Mouse (Mus musculus): ENCODE data around the gene Pidd1. TPM values are rescaled to one million over a fixed set of nuclear protein-coding genes. Genes with fewer than 3 reads are reported as not detected.

The Pidd1 gene
- under 1 TPM; 0.15 to 0.18 TPM for total RNA-seq (2021)
- long read RNA-seq, experiment 1, partial matches to known transcripts = 0 of 1 reads
- long read RNA-seq, experiment 1, other reads (novel, unspliced or antisense) = 1 of 1 reads
- long read RNA-seq, experiment 2 = 0 reads

DNA sequence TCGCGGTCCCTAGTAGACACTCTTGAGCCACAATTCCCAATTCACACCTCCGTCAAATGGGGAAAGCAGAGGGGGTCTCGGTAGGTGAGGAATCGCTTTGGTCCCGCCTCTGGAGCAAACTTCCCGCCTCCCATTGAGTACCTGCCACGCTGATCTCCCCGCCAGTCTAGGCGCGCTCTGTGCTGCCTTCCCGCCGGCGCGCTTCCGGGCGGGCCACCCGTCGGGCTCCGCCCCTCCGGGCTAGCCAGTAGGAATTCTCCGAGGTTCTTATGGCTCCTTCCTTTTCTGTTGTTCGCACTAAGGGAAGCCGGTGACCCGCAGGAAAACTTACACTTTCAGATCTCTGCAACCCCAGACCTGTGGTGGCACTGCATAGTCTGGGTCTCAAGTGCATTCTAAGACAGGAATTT lies at the start of gene Pidd1:
TSS of gene Pidd1 (minus strand) at position 198 of the 410 bp plus-strand sequence.
- intact Hi-C loops (cut with DNase I) = no loop called here
- no peak for DNase-seq

- no peak for DNase-seq
- intact Hi-C loops (cut with DNase I) = no loop called here
Measured at GRCm38 (mm10) chr7:141492738-141493137, 48.9 kb upstream of the Pidd1 start.

GRCm38 (mm10) chr7:141491151-141491550 lies 47.3 kb upstream of the Pidd1 start:
- intact Hi-C loops (cut with DNase I) = no loop called here
- DNase-seq = no peak

DNA sequence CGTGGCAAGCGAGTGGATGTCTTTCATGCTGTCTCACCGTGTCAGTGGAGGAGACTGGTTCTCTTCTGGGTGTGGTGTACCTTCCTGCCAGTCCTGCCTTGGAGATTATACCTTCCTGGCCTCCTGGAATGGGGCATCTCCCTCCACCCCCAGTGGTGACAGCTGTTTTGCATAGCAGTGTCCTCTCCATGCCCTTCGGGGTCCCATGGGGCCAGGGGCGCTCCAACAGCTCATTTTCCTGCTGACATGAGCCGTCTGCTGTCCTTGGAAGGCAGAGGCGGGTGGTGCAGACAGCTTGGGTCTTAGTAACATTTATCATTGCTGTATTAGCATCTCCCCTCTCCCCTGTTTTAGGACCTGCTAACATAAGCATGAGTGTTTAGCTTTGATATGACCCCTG lies 43.3 kb upstream of the Pidd1 start:
- no peak for DNase-seq
- intact Hi-C loops (cut with DNase I) = no loop called here

GRCm38 (mm10) chr7:141486239-141486638 lies 42.4 kb upstream of the Pidd1 start:
- no peak for DNase-seq
- intact Hi-C loops (cut with DNase I) = no loop called here

- intact Hi-C loops (cut with DNase I) = no loop called here
- no peak for DNase-seq
Measured at GRCm38 (mm10) chr7:141485606-141486005, 41.8 kb upstream of the Pidd1 start.

- intact Hi-C loops (cut with DNase I) = no loop called here
Measured at GRCm38 (mm10) chr7:141485186-141485585, 41.4 kb upstream of the Pidd1 start.

DNA sequence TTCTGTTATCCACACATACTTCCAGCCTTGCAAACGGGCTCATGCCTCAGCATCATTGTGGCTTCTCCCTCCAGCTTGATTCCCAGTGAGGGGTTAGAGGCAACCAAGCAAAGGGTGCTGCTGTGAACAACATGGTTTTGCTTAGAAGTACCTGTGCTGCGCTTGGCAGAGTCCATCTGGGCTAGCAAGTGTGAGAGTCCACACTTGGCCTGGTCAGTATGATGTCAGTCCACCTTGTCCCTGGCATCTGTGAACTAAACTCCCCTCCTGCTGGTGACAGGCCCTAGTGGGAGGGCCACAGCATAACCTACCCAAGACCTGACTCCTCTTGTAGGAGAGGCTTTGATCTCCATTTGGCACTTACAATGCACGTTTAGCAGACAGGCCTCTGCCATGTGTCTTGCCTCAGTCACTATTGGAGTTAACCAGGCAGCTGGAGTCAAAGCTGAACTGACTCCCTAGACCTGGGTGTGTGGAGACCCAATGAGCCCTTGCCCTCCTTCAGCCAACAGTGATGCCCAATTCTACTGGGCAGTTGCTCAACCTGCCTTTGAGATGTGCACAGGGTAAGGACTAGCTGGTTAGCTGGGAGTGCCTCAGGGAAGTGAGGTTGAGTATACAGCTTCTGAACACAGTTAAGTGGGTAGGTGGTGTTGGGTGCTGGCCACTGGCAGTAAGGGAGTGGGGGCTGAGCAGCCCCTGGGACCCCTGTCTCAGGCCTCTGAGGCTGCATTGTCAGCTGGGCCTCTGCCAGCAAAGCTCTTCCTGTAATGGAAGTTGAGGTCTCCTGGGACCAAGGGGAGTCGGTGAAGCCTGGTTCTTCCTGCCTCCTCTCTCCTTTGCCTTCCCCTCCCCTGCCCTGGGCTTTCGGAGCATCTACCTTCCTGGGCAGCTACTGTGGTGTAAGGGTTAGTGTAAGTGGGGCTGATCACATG lies 40.6 kb upstream of the Pidd1 start:
- DNase-seq = no peak
- intact Hi-C loops (cut with DNase I) = loop anchor here (5.0 kb wide), 1 partner anchor 443 kb away; no protein-coding TSS in a partner anchor

More at GRCm38 (mm10) chr7:141485186-141485585, 41.4 kb upstream of the Pidd1 start:
- no peak for DNase-seq

GRCm38 (mm10) chr7:141483114-141483653 lies 39.4 kb upstream of the Pidd1 start:
- no peak for DNase-seq
- intact Hi-C loops (cut with DNase I) = loop anchor here (5.0 kb wide), 1 partner anchor 444 kb away; no protein-coding TSS in a partner anchor

DNA sequence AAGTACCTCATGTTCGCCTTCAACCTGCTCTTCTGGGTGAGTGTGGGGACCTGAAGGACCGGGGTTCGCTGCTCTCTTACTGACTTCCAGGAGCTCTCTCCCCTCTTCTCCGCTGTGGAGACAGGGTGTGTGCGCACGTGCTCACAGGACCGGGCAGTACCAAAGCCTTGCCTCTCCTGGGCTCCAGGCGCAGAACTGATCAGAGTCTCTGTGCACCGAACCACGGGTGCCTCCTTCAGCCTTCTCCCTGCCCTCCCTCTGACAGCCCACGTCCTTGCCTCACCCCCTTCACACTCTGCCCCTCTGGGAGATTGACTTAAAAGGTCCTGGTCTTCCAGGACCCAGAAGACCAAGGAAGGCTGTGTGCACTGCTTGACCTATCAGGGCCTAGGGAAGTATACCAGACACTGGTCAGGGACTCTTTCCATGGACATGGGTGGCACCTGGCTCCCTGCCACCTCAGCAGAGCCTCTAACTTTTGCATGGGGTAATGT lies 38.8 kb upstream of the Pidd1 start:
- intact Hi-C loops (cut with DNase I) = loop anchor here (5.0 kb wide), 1 partner anchor 445 kb away; no protein-coding TSS in a partner anchor
- DNase-seq = no peak

DNA sequence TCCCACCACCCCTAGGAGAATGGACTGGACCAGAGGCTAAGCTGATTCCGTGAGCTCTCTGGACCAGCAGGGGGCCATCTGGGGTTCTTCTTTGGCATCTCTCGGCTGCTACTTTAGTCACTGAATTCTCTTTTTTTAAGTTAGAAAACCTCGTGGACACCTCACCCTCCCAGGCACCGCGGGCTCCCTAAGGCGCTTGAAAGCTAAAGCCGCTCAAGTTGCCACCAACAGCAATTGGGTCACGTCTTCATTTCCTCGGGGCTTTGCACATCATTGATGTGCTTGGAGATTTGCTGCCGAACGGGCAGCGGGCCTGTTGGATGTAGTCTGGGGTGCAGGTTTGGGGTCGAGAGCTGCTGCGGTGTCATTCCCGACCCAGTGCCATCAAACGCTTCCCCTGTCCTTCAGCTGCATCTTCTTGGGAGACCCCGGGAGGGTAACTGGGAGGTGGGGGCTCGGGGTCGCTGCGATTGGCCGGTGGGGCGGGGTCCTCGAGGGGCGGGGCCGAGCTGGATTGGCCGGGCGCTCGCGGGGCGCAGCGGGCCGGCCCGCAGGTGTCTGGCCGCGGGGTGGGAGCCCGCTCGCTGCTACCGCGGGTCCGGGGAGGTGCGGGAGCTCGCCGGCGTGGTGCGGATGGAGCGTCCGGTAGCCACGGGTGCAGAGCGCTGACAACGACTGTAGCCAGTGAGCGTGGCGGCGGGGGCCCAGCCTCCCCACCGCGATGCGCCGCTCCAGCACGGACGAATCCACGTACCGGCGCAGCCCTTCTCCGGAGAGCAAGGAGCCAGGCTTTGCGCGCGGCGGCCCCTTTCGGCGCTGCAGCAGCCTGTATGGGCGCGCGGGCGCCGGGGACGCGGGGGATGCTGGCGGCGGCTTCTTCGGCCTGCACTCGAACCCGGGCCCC lies 37.9 kb upstream of the Pidd1 start:
- intact Hi-C loops (cut with DNase I) = loop anchor here (2.0 to 5.0 kb wide), 2 partner anchors 183 to 446 kb away; no protein-coding TSS in a partner anchor
- DNase-seq = peak in 1 of 2 experiments; percentile 43

GRCm38 (mm10) chr7:141480842-141481497 lies 37.1 kb upstream of the Pidd1 start:
- intact Hi-C loops (cut with DNase I) = loop anchor here (1.0 to 5.0 kb wide), 3 partner anchors 44 to 446 kb away; no protein-coding TSS in a partner anchor
- peak in 1 of 2 experiments; percentile 52 for DNase-seq

DNA sequence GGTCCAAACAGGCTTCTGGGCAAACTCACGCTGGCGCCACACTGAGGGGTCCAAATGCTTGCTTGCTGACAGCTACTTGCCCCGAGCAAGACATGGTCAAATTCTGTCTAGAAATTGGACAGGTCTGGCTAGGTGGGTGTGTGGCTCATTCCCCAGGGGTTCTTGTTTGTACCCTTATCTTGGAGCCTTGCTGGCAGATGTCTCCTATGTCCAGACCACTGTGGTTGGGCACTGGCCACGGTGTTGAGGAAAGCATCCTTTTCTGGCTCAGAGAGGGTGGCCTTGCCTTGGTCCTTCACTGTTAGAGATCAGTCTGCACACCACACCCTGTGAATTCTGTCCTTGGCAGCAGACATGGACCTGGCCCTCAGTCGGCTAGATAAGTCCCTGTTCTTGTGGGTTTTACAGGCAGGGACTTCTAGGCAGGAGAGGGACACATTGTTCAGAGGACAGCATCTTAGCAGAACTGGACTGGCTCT lies 34.5 kb upstream of the Pidd1 start:
- intact Hi-C loops (cut with DNase I) = no loop called here

DNA sequence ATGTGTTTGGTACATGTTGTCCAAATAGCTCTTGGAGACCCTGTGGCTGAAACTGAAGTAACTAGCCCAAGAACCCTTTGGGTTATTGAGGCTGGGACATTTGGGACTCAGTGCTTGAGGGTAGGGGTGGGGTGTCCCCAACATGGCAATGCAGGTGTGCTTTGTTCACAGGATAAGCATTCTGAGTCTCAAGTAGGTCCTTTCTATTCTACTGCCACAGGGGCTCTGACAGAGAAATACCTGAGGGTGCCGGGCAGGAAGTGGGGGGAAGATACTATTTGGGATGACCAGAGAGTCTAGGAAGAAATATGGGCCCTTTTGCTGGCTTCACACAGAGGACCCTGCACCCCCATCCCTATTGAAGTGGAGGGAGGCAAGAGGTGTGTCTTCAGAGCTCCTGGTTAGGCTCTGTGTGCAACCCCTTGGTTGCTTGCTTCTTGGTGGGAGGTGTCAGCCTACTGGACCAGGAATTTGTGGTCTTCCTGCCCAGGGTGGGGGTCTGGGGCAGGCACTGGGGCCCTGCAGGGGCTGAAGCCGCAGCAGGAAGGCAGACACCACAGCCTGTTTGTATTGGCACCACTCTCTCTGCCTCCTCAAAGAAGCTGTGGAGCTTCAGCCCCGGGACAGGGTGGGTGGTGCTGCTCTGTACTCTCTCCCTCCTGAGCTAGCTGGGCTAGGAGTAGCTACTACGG lies 33.9 kb upstream of the Pidd1 start:
- intact Hi-C loops (cut with DNase I) = no loop called here
- DNase-seq = no peak

More for the DNA sequence above, 34.5 kb upstream of the Pidd1 start:
- DNase-seq = peak in 1 of 2 experiments; percentile 36

DNA sequence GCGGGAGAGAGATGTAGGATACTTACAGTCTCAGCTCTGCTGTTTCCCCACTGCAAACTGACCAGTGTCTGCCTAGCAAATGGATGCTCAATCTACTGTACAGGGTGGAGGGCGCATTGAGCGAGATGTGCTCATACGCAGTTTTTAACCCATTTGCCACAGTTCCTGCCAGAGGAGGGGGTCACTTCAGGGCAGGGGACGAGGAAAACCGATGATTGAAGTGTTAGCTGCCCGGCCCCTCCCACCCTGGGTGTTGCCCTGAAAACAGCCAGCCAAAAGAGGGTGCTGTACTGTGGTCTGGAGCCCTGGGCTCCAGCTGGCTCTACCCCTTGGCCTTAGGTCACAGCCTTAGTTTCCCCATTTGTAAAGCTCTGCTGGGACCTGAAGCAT lies 33.2 kb upstream of the Pidd1 start:
- DNase-seq = peak in 1 of 2 experiments; percentile 35
- intact Hi-C loops (cut with DNase I) = no loop called here

GRCm38 (mm10) chr7:141476226-141476980 lies 32.6 kb upstream of the Pidd1 start:
- intact Hi-C loops (cut with DNase I) = no loop called here
- peak; percentile 82 to 83 for DNase-seq

- no peak for DNase-seq
Measured at GRCm38 (mm10) chr7:141475805-141476158, 32.0 kb upstream of the Pidd1 start.

More at GRCm38 (mm10) chr7:141475805-141476158, 32.0 kb upstream of the Pidd1 start:
- intact Hi-C loops (cut with DNase I) = no loop called here
